Mouse (Mus musculus) CH12.LX (cell line): ENCODE measurements around the gene Tmem269. TPM values are rescaled to one million over a fixed set of nuclear protein-coding genes. Genes with fewer than 3 reads are reported as not detected.

ENCODE experiments used
- DNase-seq: peaks from one replicate; pipeline ENCODE4 v3.0.0-alpha.2; 2013; ENCODE audit errors: extremely low read depth
- H3K27ac ChIP-seq: 2 replicates; pipeline ENCODE4 v1.5.1; 2012; ENCODE audit warnings: low read depth, mild to moderate bottlenecking, control low read depth, moderate library complexity; ENCODE audit not compliant: insufficient read depth
- H3K27me3 ChIP-seq: replicated peaks from 2 replicates; pipeline ENCODE3; 2012; ENCODE audit warnings: inconsistent platforms
- H3K36me3 ChIP-seq, 2 experiments: replicated peaks in 1 of 2; 2 replicates each; pipeline versions ENCODE3 to v1.6.1; 2012; ENCODE audit warnings: inconsistent platforms in 1 of 2, low read length in 1 of 2, mild to moderate bottlenecking in 1 of 2, mixed read lengths in 1 of 2, moderate library complexity in 1 of 2; ENCODE audit not compliant: control insufficient read depth in 1 of 2, insufficient read depth in 1 of 2
- H3K4me1 ChIP-seq, 2 experiments: 2 replicates each; pipeline ENCODE4 v1.6.1; 2012; ENCODE audit warnings: inconsistent platforms in 1 of 2, moderate library complexity in 1 of 2; ENCODE audit not compliant: insufficient read depth in 2 of 2, control insufficient read depth in 1 of 2
- H3K4me2 ChIP-seq: 2 replicates; pipeline ENCODE4 v1.6.1; 2012; ENCODE audit warnings: low read depth, mild to moderate bottlenecking, control low read depth; ENCODE audit not compliant: poor library complexity, insufficient read depth, severe bottlenecking
- H3K4me3 ChIP-seq, 3 experiments: fragments of 150-350 bp in 1 of 3; sonication (generic) in 1 of 3; replicated peaks in 1 of 3; 2 replicates each; pipeline versions ENCODE3 to v1.5.1; 2011 to 2012; ENCODE audit warnings: low read depth in 2 of 3, low read length in 2 of 3, mild to moderate bottlenecking in 2 of 3, moderate library complexity in 2 of 3, control low read depth in 1 of 3, improper control_type of control experiment in 1 of 3, inconsistent platforms in 1 of 3, mixed read lengths in 1 of 3; ENCODE audit not compliant: poor library complexity in 1 of 3
- H3K79me2 ChIP-seq: replicated peaks from 2 replicates; pipeline ENCODE4 v1.6.1; 2012; ENCODE audit warnings: mild to moderate bottlenecking, moderate library complexity; ENCODE audit not compliant: control insufficient read depth, poor library complexity, insufficient read depth, severe bottlenecking; ENCODE audit errors: extremely low read depth
- H3K9ac ChIP-seq: 2 replicates; pipeline ENCODE4 v1.6.1; 2012; ENCODE audit warnings: low read depth, mild to moderate bottlenecking, control low read depth, moderate library complexity; ENCODE audit not compliant: insufficient read depth
- H3K9me3 ChIP-seq: replicated peaks from 2 replicates; pipeline ENCODE3; 2012; ENCODE audit warnings: low read length, inconsistent platforms, mixed read lengths
- CHD1 ChIP-seq: IDR thresholded peaks from 2 replicates; pipeline ENCODE4 v1.6.1; 2012; ENCODE audit warnings: low read depth, low read length, improper control_type of control experiment, inconsistent platforms
- CTCF ChIP-seq, 2 experiments: IDR thresholded peaks in 1 of 2; conservative IDR thresholded peaks in 1 of 2; 2 replicates each; pipeline ENCODE4 v1.5.1; 2011 to 2012; ENCODE audit warnings: low read depth in 2 of 2, low read length in 2 of 2, improper control_type of control experiment in 1 of 2, inconsistent platforms in 1 of 2, mild to moderate bottlenecking in 1 of 2, moderate library complexity in 1 of 2
- ELF1 ChIP-seq: IDR thresholded peaks from 2 replicates; pipeline ENCODE4 v1.6.1; 2014; ENCODE audit warnings: low read depth, mild to moderate bottlenecking, inconsistent platforms, low read length, improper control_type of control experiment
- MYC ChIP-seq: IDR thresholded peaks from 2 replicates; pipeline ENCODE4 v1.6.1; 2011; ENCODE audit warnings: low read depth, mild to moderate bottlenecking, improper control_type of control experiment, low read length
- NELFE ChIP-seq: IDR thresholded peaks from 2 replicates; pipeline ENCODE4 v1.6.1; 2011; ENCODE audit warnings: low read depth, low read length, improper control_type of control experiment
- NRF1 ChIP-seq: IDR thresholded peaks from 2 replicates; pipeline ENCODE4 v1.6.1; 2014; ENCODE audit warnings: low read depth, mild to moderate bottlenecking, inconsistent platforms, low read length, improper control_type of control experiment, moderate library complexity
- POLR2A ChIP-seq: IDR thresholded peaks from 2 replicates; pipeline ENCODE4 v1.6.1; 2011; ENCODE audit warnings: low read depth, mild to moderate bottlenecking, improper control_type of control experiment, low read length
- RCOR1 ChIP-seq: conservative IDR thresholded peaks from 2 replicates; pipeline ENCODE4 v1.6.1; 2012; ENCODE audit warnings: low read depth, mild to moderate bottlenecking, inconsistent platforms, low read length, improper control_type of control experiment
- TBP ChIP-seq: conservative IDR thresholded peaks from 2 replicates; pipeline ENCODE4 v1.6.1; 2011; ENCODE audit warnings: low read depth, low read length, improper control_type of control experiment
- TCF12 ChIP-seq: IDR thresholded peaks from 2 replicates; pipeline ENCODE4 v1.6.1; 2014; ENCODE audit warnings: low read depth, mild to moderate bottlenecking, inconsistent platforms, low read length, improper control_type of control experiment
- ZKSCAN1 ChIP-seq: IDR thresholded peaks from 2 replicates; pipeline ENCODE4 v1.6.1; 2012; ENCODE audit warnings: low read depth, inconsistent platforms, low read length, improper control_type of control experiment, borderline replicate concordance
- dilution Hi-C: fragments of 300-500 bp; cut with MboI; formaldehyde crosslinking; loops from 2 replicates; pipeline ENCODE4 v1.14.3; 2020; ENCODE audit warnings: low sequenced_read_pairs; ENCODE audit not compliant: extremely low pct_unique_long_range_greater_than_20kb, extremely low pct_ligation_motif_present
- in situ Hi-C: fragments of 300-500 bp; cut with MboI; formaldehyde crosslinking; loops from 3 replicates; pipeline ENCODE4 v1.14.3; 2019; ENCODE audit warnings: low sequenced_read_pairs, low pct_ligation_motif_present, low pct_unique_long_range_greater_than_20kb, mixed read lengths
- polyA plus RNA-seq: library from polyadenylated mRNA; unstranded; fragments of >175 nt; gene quantifications from 2 replicates; pipeline ENCODE4 v1.2.1, GENCODE M21; 2012; ENCODE audit warnings: low read depth; ENCODE audit not compliant: insufficient read length
- total RNA-seq, 2 experiments: library from RNA; depleted of rRNA; stranded (reverse); fragments of 300-350 nt in 1 of 2; fragments of >200 nt in 1 of 2; gene quantifications; 2 replicates each; pipeline ENCODE4 v1.2.3; 2012 to 2014

Tmem269 gene
- total RNA-seq (2012; rRNA removed) (not detected in 2 replicates), total RNA-seq (2014; rRNA removed) (0.16 TPM in 1 of 2 replicates, not detected in the other), polyA plus RNA-seq (0.18 TPM in 1 of 2 replicates, not detected in the other)

- H3K9me3 ChIP-seq, result no peaks in the 10 kb centered on the region
- H3K27me3 ChIP-seq, result peaks cover 3% of the 10 kb centered on the region
- no peak within 1 kb of the TSS for H3K4me2 ChIP-seq
- no peak for DNase-seq
- peaks cover 0 to 8% of the 10 kb centered on the region in 2 experiments for H3K36me3 ChIP-seq
- no peaks in the 10 kb centered on the region for H3K4me1 ChIP-seq
- no peak for TF ChIP-seq CHD1
- TF ChIP-seq RCOR1, result no peak
- TF ChIP-seq NRF1, result no peak
- TF ChIP-seq CTCF (conservative IDR thresholded peaks at IDR 0.05 in 1 of 2, IDR thresholded peaks at IDR 0.05 in 1 of 2; ENCODE audit: low read depth in 2 of 2, low read length in 2 of 2), result no peak
- no peak for TF ChIP-seq NELFE
- no peak for TF ChIP-seq MYC
- no peak for TF ChIP-seq ELF1
- H3K27ac ChIP-seq, result no peak within 1 kb of the TSS
- H3K79me2 ChIP-seq, result no peaks in the 10 kb centered on the region
- in situ Hi-C loops (no loop called here), dilution Hi-C loops (no loop called here)
- no peak within 1 kb of the TSS for H3K9ac ChIP-seq
- no peak within 1 kb of the TSS for H3K4me3 ChIP-seq
Measured at GRCm38 (mm10) chr4:119218169-119218568, at the start of gene Tmem269. Gene Tmem269, minus strand, starts transcription at chr4:119218217.

- no peak overlapping the region for H3K4me3 ChIP-seq
- H3K27me3 ChIP-seq, result no peaks in the 10 kb centered on the region
- dilution Hi-C loops, result no loop called here
- no peaks in the 10 kb centered on the region for H3K79me2 ChIP-seq
- H3K9me3 ChIP-seq, result no peaks in the 10 kb centered on the region
- in situ Hi-C loops, result loop anchor here (25.0 kb wide), 1 partner anchor 396 kb away; the partner anchor contains the start of gene Guca2b
- H3K9ac ChIP-seq, result no peak overlapping the region
- no peaks in the 10 kb centered on the region for H3K4me1 ChIP-seq
- H3K4me2 ChIP-seq, result no peak overlapping the region
- no peak for DNase-seq
- H3K36me3 ChIP-seq, result peaks cover 10 to 24% of the 10 kb centered on the region in 2 experiments
- H3K27ac ChIP-seq, result no peak overlapping the region
- TF ChIP-seq TBP (peak; percentile 67; the same call in 1 of the 2 replicates), MYC (no peak)
Measured at GRCm38 (mm10) chr4:119266606-119267005, 48.6 kb upstream of the Tmem269 start.

- no peak for DNase-seq
- Histone ChIP-seq H3K36me3 (peaks cover 0 to 2% of the 10 kb centered on the region in 2 experiments), H3K4me2 (no peak overlapping the region), H3K9ac (no peak overlapping the region), H3K4me1 (peaks cover 8 to 17% of the 10 kb centered on the region in 2 experiments)
- TF ChIP-seq TCF12, result no peak
- no peak for TF ChIP-seq ZKSCAN1
- no peak for TF ChIP-seq POLR2A
- TF ChIP-seq, all 38 proteins: peak for 0
- H3K9me3 ChIP-seq, result no peaks in the 10 kb centered on the region
- no peak overlapping the region for H3K27ac ChIP-seq
- dilution Hi-C loops (no loop called here), in situ Hi-C loops (loop anchor here (25.0 kb wide), 1 partner anchor 399 kb away; the partner anchor contains the start of gene Guca2b)
- no peak overlapping the region for H3K4me3 ChIP-seq
- H3K27me3 ChIP-seq, result no peaks in the 10 kb centered on the region
- no peaks in the 10 kb centered on the region for H3K79me2 ChIP-seq
Measured at GRCm38 (mm10) chr4:119263459-119263858, 45.4 kb upstream of the Tmem269 start.
